Mouse (Mus musculus) liver, postnatal 0 days (tissue): Measurements from ENCODE around the gene Plin4.

Source experiments
- CTCF ChIP-seq: sonication (generic); IDR thresholded peaks from 2 replicates; pipeline ENCODE4 v1.5.1; 2016; ENCODE audit warnings: antibody characterized with exemption, low read depth
- EP300 ChIP-seq: IDR thresholded peaks from 2 replicates; pipeline ENCODE4 v1.6.1; 2016; ENCODE audit warnings: antibody characterized with exemption, low read depth, mild to moderate bottlenecking

DNA sequence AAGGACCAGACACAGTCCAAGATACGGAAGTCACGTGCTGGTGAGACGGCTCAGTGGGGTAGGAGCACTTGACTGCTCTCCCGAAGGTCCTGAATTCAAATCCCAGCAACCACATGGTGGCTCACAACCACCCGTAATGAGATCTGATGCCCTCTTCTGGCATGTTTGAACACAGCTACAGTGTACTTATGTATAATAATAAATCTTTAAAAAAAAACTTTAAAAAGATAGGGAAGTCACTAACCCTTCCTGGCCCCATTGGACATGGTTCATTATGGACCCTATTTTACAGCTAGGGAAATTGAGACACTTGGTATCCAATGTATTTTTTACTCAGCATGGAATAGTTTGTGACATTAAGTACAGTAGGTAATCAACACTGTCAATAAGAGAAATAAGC lies 32.1 kb downstream of the Plin4 start:
- TF ChIP-seq EP300 (no peak), CTCF (no peak)
